Mouse (Mus musculus) adipocyte (in vitro differentiated cells): ENCODE data around the gene Lamc2.
"Not testable (repeated sequence)": the region's sequence is repeated elsewhere in the genome, so short reads cannot be mapped to it uniquely, and the experiment has no call there.

Experiments
- DNase-seq: peaks from one replicate; pipeline ENCODE4 v3.0.0-alpha.2; 2016; ENCODE audit warnings: low spot score

Lamc2 gene

GRCm38 (mm10) chr1:153094226-153095076 is 91.8 kb downstream of the Lamc2 start:
- no peak for DNase-seq

DNA sequence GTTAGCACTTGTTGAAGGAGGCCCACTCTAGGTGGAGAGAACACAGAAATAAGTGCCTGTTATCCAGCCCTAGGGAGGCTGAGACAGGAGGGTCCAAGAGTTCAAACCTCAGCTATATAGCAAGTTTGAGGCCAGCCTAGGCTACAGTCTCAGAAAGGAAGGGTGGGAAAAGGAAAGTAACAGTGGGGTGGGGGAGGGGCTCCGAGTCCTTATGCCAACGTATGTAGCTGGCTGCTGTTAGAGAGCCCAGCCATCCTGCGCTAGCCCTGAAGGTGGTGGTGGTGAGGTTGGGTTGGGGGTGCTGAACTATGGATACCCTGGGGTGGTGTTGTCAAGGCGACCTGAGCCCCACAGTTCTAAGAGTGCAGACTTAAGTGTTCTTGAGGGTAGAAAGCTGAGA is 92.7 kb downstream of the Lamc2 start:
- DNase-seq: no peak

- DNase-seq: no peak
These were observed 93.1 kb downstream of the Lamc2 start for GRCm38 (mm10) chr1:153093172-153093571.

GRCm38 (mm10) chr1:153092237-153092975 is 93.8 kb downstream of the Lamc2 start:
- peak; percentile 95 for DNase-seq

DNA sequence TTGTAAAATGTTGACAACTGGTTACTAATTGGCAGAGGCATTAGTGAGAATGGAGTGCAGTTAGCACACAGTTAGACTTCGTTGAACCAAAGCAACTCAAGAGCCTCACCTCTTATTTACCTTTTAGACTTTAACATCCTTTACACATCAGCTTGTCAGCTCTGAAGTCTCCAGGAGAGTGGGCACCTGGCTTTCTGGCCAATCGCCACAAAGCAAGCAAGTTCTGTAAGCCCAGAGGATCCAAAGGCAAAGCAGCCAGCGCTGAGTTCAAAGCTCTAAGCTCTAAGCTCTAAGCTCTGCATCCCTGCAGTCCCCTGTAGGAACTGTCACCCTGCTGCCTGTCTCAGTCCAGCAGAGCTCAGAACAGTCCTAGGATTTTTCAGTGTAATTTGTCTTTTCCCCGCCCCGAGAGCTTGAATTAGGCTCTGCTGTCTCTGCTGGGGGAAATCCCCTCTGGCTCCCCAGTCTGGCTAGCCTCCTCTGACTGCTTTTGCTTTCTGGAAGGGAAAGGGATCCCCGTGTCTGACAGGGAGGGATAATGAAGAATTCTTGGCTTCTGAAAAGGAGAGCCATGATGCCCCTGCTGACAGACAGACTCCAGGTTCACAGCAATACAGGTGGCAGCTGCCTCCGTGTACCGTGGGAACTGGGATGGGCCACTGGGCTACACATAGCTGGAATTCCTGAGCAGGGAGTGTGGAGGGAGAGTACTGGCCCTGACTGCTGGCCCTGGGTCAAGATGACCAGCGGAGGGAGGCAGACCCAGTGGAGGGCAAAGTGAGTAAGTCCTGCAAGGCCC is 94.6 kb downstream of the Lamc2 start:
- DNase-seq: peak; percentile 34

DNA sequence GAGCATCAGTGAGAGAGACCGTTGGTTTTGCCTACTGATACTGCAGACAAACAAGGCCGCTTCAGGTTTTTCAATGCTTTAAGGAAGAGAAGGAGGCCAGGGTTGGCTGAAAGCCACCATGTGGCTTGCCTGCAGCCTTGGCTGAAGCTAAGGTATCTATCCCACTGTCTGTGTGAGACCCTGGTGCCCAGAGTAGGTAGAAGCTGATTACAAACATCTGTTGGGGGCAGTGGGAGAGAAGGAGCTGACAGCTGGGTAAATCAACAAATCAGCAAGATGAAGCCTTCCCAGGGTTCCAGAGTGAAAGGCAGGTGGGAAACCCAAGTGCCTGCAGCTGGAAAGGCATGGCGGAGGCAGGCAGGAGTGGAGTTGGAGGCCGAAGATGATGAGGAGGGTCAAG is 95.4 kb downstream of the Lamc2 start:
- DNase-seq: no peak

DNA sequence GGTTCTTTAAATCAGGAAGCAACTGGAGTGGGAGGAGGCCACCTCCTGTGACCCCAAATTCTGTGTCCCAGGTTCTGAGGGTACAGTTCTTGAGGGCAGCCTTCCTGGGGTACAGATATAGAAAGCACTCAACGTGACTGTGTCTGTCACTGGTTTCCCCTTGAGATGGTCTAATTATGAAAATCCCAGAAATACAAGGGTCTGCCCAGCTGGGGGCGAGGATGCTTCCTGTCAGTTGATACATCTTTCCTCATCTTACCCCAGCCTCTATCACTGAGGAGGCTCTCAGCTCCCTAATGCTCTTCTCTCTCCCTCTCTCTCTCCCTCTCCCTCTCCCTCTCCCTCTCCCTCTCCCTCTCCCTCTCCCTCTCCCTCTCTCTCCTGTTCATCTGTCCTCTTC is 96.2 kb downstream of the Lamc2 start:
- DNase-seq: no peak

- DNase-seq: no peak
These were observed 98.5 kb downstream of the Lamc2 start for GRCm38 (mm10) chr1:153087771-153088170.

DNA sequence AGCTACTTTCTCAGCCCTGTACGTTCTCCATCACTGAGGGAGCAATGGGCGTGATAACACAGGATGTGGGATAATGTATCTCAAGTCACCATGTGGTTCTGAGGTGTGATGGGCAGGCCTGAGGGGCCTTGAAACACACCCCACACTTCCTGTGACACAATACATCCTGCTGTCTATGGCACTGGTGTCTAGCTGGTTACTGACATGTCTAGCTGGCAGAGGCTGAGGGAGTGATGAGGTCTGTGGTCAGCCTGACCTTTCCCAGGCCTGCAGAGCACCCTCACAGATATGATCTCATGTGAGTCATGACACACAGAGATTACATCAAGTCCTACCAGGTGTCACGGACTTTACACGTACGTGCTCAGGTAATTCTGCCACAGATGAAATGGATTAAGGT is 101.0 kb downstream of the Lamc2 start:
- DNase-seq: no peak

DNA sequence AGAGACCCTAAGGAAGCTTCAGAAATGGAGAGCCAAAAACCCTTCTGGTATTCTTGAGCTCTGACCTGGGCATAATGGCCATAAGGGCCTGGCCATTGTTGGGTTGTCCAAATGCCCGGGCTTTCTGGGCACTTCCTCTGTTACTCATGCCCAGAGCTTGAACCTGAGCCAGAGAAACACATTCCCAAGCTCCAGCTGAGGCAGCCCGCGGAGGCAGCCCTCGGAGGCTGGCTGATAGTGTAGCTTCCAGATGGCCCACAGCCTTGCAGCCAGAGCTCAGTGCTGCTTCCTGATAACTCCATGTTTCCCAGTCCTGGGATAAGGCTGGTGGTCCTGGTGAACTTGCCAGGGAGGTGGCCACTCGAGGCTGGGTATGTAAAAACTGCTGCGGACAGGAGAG is 102.1 kb downstream of the Lamc2 start:
- DNase-seq: peak; percentile 88

DNA sequence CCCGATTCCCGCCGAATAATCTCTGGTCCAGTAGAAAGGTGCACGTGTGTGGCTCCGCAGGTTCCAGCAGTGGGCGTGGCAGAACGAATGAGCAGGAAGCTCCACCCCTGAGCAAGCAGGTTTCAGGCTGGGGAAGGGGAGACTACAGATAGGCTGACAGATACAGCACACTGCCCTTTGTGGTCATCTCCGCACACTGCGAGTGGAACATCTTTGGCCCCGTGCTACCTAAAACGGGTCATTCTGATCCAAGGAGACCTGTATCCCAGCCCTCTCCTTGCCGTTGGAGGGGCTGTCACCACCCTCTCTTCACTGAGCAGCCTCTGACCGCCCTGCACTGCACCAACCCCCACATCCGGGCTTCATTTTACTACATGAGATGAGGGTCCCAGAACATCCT is 103.0 kb downstream of the Lamc2 start:
- not testable (repeated sequence) for DNase-seq

DNA sequence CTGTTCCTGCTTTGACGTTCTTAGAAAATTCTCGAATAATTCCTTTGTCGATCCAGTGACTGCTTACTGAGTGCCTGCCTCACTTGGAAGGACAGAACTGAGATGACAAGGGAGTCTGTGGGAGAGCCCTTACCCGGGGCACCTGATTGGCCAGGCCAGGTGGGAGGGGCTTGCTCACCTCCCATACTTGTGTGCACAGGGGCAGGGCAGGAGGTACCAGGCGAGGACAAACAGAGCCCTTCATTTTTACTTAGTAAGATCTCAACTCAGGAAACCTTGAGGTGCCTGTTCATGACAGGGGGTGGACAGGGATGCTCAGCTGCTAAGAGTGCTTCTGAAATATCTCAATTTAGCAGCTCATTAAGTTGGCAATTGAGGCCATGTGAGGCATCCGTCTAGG is 110.3 kb downstream of the Lamc2 start:
- no peak for DNase-seq

DNA sequence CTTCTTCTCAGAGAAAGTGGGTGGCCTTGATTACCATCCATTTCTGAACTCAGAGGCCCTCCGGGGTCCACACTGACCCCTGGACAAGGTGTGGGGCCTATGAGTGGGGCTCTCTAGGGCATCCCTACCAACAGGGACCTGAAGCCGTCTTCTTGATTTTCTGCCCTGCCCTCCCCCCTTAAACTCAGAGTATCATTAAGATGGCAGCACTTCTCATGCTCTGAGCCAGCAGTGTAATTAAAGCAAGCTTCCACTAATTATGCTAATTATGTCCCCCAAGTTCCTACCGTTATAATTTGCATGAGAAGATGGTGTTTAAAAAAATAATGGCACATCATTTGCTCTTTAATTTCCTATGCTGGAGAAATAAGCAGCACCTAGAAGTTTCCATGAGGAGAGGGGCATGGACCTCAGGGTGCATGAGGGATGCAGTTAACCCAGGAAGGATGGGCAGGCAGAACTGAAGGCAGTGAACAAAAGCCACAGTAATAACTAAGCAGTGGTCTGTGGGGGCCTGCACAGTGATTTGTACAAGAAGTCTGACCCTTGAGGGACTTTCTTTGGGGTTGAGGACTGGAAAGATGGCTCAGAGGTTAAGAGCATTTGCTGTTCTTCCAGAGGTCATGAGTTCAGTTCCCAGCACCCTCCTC is 111.0 kb downstream of the Lamc2 start:
- DNase-seq: no peak

- DNase-seq: no peak
These were observed 112.8 kb downstream of the Lamc2 start for GRCm38 (mm10) chr1:153073441-153073840.
